Mouse (Mus musculus) c-Kit-negative CD71-positive TER-119-positive erythroid progenitor cells, embryonic 14.5 days (primary cell): ENCODE data around the gene Tnp2.
A peak's percentile ranks its signal among the peaks of the same experiment; 100 is the strongest.
"Not testable (repeated sequence)": the region's sequence is repeated elsewhere in the genome, so short reads cannot be mapped to it uniquely, and the experiment has no call there.

Experiments used
- DNase-seq: peaks from one replicate; pipeline ENCODE4 v3.0.0-alpha.2; 2013; ENCODE audit warnings: low read depth, low spot score

Tnp2 gene

DNA sequence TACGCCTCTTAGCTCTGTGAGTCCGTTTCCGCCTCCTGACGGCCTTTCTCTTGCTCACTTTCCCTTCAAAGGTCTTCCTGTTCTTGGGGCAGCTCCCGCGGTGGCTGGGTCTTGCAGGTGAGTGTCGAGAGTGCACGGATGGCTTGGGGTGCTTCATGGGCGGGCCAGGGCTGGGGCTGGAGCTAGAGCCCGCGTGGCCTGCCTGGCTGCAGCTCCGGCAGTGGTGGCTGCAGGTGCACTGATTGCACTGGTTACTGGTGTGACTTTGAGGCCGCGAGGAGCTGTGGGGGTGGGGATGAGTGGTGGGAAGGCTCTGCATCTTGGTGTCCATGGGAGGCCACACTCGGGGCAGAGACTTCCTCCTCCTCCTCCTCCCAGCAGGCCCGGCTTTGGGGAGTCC lies at the start of gene Tnp2:
TSS of gene Tnp2 (minus strand) at position 390 of the 400 bp plus-strand sequence.
- DNase-seq, result no peak

DNA sequence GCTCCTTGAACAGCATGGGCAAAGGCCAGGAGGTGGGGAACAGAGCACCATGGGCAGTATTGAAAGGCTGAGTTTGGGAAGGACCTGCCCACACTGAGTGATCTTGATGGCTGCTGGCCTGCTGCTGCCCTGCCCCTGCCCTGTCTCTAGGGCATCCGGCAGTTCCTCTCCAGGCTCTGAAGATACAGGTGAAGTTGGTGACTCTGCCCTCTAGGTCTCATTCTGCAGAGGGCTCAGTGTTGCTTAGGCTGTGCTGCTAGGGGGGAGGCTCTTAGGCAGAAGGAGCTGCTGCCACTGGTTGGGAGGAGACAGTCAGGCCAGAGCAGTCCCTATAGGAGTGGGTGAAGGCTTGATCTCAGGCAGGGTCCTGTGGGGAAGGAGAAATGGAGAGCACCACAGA lies 49.4 kb upstream of the Tnp2 start:
- no peak for DNase-seq

GRCm38 (mm10) chr16:10837250-10837649 lies 48.8 kb upstream of the Tnp2 start:
- no peak for DNase-seq

GRCm38 (mm10) chr16:10836388-10836787 lies 47.9 kb upstream of the Tnp2 start:
- no peak for DNase-seq

- peak; percentile 72 for DNase-seq
These were observed 46.6 kb upstream of the Tnp2 start, which contains the start of gene Rmi2 for GRCm38 (mm10) chr16:10834911-10835587. Gene Rmi2 (plus strand): TSS chr16:10835059.

GRCm38 (mm10) chr16:10834542-10834910 lies 46.1 kb upstream of the Tnp2 start:
- DNase-seq, result peak; percentile 15

GRCm38 (mm10) chr16:10828461-10828805 lies 40.0 kb upstream of the Tnp2 start:
- DNase-seq, result no peak

GRCm38 (mm10) chr16:10827766-10828460 lies 39.5 kb upstream of the Tnp2 start:
- no peak for DNase-seq

DNA sequence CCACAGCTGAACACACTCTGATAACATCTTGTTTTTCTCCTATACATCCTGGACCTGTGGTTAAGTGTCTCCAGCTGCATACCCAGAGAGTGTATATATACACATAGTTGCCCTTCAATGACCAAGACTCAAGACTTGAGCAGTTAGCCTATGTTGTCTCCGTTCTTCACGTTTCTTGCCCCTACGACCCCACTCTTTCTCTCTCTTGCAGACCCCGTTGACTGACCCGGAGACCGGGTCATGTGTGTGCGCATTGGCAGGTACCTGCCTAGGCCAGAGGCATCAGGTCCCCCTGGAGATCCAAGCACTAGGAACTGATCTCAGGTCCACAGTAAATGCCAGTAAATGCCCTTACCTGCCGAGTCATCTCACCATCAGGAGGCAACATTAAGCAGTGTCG lies 38.8 kb upstream of the Tnp2 start:
- no peak for DNase-seq

DNA sequence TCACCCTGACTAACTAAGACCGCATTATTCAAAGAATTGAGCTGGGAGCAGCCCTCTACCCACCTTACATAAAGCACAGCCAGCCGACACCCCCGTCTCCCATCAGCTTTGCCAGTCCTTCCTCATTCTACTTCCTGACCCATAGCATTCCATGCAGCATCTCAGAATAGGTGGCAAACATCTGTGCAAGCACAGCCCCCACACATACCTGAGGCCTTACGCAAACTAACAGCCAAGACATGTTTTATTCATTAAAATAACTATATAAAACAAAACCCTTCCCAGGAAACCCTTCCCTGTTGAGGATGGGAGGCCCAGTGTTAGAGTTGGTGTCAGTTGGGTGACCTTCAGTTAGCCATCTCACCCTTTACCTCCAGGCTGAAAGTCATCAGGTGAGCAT lies 37.4 kb upstream of the Tnp2 start:
- DNase-seq, result no peak

DNA sequence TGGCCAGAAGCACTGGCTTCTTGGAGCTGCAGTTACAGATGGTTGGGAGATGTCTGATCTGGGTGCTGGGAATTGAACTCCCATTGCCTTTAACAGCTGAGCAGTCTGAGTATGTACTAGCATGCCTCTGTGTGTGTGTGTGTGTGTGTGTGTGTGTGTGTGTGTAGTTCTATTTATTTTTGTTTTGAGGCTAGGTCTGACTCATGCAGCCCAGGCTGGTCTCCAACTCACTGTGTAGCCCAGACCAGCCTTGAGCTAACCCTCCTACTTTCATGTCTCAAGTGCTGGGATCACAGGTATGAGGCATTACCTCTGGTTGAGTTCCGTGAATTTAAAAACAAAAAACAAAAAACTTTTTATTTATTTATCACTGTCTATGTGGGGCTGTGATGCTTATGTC lies 36.1 kb upstream of the Tnp2 start:
- no peak for DNase-seq

DNA sequence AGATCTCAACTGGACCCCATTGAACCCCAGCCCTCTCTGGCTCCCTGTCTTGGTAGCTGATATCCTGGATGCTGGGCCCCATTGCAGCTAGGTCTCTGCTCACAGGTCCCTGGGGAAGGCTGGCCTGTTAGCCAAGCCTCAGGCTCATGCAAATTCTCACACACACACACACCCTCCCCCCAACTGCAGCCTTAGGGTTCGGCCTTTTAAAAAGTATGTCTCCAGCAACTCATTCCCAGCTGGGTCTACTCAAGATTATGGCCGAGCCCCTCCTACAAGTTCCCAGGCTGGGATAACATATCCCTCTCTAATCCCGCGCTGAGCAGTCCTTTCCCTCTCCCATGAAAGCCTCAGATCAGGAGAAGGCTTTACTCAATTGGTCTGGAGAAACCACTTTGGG lies 32.9 kb upstream of the Tnp2 start:
- no peak for DNase-seq

GRCm38 (mm10) chr16:10819966-10820365 lies 31.5 kb upstream of the Tnp2 start:
- DNase-seq, result no peak

DNA sequence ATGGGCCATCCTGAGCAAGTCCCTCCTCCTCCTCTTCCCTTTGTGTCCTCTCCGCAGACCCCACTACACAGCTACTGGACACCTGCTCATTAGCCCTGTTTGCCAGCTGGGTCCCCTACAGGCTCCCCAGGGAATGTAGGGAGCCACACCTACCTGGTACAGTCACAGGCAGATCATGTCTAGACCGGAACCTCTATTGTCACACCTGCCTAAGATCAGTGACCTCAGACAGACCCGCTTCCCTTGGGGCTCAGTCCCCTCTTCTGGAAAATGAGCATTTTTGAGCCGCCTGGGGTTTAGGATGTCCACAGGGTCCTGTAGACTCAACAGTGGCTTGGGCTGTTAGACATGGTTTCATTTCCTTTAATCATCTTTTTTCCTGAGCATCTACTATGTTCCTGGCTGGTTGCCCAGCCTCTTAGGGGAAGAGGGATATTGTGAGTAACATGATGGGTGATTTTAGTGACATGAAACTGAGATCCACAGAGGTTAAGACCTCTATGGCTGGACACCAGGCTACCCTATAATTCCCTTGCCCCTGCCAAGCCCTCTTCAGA lies 30.2 kb upstream of the Tnp2 start:
- no peak for DNase-seq

GRCm38 (mm10) chr16:10814864-10815263 lies 26.4 kb upstream of the Tnp2 start:
- no peak for DNase-seq

DNA sequence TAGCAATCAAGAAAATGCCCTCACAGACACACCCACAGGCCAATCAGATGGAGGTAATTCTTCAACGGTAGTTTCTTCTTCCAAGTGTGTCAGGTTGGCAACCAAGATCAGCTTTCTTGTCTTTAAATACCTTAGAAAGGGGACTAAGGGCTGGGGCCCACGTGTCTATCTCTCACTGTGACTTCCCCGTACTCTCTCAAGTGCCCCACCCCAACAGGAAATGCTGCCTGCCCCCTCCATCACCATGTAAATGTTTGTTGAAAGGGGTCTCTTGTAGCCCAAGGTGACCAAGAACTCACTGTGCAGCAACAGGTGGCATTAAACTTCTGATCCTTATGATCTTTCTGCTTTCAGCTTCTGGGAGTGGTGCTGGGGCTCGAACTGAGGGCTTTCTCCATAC lies 25.3 kb upstream of the Tnp2 start:
- no peak for DNase-seq

GRCm38 (mm10) chr16:10812865-10813371 lies 24.5 kb upstream of the Tnp2 start, which contains the start of gene Gm11172:
Gene Gm11172 (plus strand): TSS chr16:10812915.
- DNase-seq, result no peak

- DNase-seq, result no peak
These were observed 21.9 kb upstream of the Tnp2 start for GRCm38 (mm10) chr16:10810376-10810775.

GRCm38 (mm10) chr16:10805789-10806527 lies 17.5 kb upstream of the Tnp2 start, which contains the start of gene Prm1:
Gene Prm1 (minus strand): TSS chr16:10805839.
- DNase-seq, result no peak

GRCm38 (mm10) chr16:10802420-10802819 lies 14.0 kb upstream of the Tnp2 start:
- not testable (repeated sequence) for DNase-seq

- no peak for DNase-seq
These were observed 7.6 kb upstream of the Tnp2 start, which contains the start of gene Prm2 for GRCm38 (mm10) chr16:10796034-10796433. Gene Prm2 (minus strand): TSS chr16:10796134.

GRCm38 (mm10) chr16:10790702-10791101 lies 2.2 kb upstream of the Tnp2 start, which contains the start of gene Prm3:
Gene Prm3 (minus strand): TSS chr16:10790914.
- no peak for DNase-seq
